Mouse (Mus musculus) small intestine, adult 2 months (tissue): Measurements from ENCODE around the gene Alg12.

Experiments used
- CTCF ChIP-seq: fragments of 200-500 bp; IDR thresholded peaks from 2 replicates; pipeline ENCODE4 v1.5.1; 2012; ENCODE audit warnings: low read depth, mild to moderate bottlenecking, control low read depth, inconsistent platforms, low read length, moderate library complexity, mixed read lengths; ENCODE audit not compliant: insufficient replicate concordance, insufficient read length; ENCODE audit errors: extremely low read depth
- POLR2A ChIP-seq: fragments of 200-500 bp; IDR thresholded peaks from 2 replicates; pipeline ENCODE4 v1.6.1; 2012; ENCODE audit warnings: low read depth, mild to moderate bottlenecking, control low read depth, inconsistent platforms, low read length, moderate library complexity

DNA sequence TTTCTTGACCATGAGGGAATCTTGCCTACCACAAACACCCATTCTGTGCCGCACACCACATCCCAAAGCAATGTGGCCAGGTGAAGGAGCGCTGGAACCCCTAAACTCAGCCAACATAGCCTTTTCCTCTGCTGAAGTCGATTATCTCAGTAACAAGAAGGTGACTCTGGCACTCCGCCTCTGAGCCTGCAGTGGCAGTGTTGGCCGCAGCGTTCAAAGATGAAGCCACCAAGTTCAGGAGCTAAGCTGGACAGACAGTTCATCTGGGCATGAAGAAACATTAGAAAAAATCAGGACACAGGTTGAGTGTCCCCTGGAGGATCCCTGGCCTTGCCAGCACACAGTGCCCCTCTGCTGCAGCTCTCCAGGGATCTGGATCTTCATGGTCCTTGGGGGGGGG, 8.3 kb upstream of the Alg12 start:
- TF ChIP-seq CTCF (0 out of 2 replicates have a peak, but pooled peaks have one; percentile 6), POLR2A (no peak)
